Mouse (Mus musculus) cortical plate, adult 2 months (tissue): Measurements from ENCODE around the gene Defb18.
"Not testable (repeated sequence)": the region's sequence is repeated elsewhere in the genome, so short reads cannot be mapped to it uniquely, and the experiment has no call there.

Source experiments
- CTCF ChIP-seq: fragments of 200-500 bp; IDR thresholded peaks from 2 replicates; pipeline ENCODE4 v1.5.1; 2011; ENCODE audit warnings: mild to moderate bottlenecking, control low read depth, low read length; ENCODE audit not compliant: insufficient read depth; ENCODE audit errors: extremely low read depth
- POLR2A ChIP-seq: fragments of 200-500 bp; IDR thresholded peaks from 2 replicates; pipeline ENCODE4 v1.6.1; 2011; ENCODE audit warnings: mild to moderate bottlenecking, low read length, control low read depth; ENCODE audit not compliant: insufficient read depth; ENCODE audit errors: extremely low read depth

DNA sequence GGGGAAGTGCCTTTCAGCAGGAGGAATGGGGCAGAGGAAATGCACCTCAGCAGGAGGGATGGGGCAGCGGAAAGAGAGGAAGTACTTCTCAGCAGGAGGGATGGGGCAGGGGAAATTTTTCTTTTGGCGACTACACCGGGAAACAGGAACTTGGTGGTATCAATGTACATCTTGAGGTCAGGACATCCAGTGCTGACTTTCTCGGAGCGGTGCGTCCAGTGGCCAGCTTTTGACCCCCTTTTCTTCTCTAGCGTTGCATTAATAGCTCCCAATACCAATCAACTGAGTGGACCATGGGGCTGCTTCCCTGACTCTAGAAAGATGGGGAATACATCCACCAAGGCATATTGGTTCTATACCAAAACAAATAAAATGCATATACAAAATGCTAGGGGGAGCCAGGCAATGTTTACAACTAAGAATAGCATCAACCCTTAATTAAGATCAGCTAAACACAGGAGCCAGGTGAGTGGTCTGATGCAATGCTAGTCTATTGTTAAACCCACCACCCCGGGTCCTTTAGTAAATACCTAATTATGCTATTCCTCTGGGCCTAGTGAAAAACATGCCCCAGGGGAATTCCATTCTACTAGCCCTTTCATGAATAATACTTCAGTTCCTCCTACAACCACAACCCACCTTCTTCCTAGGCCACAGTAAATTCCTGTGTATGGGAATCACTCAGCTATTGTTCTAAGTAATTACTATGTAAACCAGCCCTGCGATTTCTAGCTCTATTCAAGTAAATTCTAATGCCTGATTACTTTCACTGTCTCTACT lies 8.7 kb upstream of the Defb18 start:
- TF ChIP-seq CTCF, POLR2A: not testable (repeated sequence)
